Mouse (Mus musculus): ENCODE data around the gene Tenm3.

GRCm38 (mm10) chr8:48552306-48552705 lies 291.4 kb downstream of the Tenm3 start:
- no peak for TF ChIP-seq POLR2A (IDR thresholded peaks at IDR 0.05; ENCODE audit: insufficient read length, low read depth)
- no peak for TF ChIP-seq MYOG (IDR thresholded peaks at IDR 0.05; ENCODE audit: control insufficient read depth in 1 of 3, insufficient read depth in 1 of 3, insufficient read length in 2 of 3, low read depth in 2 of 3)
- no peak for TF ChIP-seq E2F4 (IDR thresholded peaks at IDR 0.05; ENCODE audit: insufficient read depth)
- no peak for TF ChIP-seq USF1 (IDR thresholded peaks at IDR 0.05; ENCODE audit: low read depth)
- TF ChIP-seq SRF (IDR thresholded peaks at IDR 0.05; ENCODE audit: control insufficient read depth, insufficient read length, low read depth) = no peak
- TF ChIP-seq REST (IDR thresholded peaks at IDR 0.05; ENCODE audit: insufficient read depth, insufficient read length) = no peak
